Mouse (Mus musculus): ENCODE results near the gene Tcap.

Tcap gene

DNA sequence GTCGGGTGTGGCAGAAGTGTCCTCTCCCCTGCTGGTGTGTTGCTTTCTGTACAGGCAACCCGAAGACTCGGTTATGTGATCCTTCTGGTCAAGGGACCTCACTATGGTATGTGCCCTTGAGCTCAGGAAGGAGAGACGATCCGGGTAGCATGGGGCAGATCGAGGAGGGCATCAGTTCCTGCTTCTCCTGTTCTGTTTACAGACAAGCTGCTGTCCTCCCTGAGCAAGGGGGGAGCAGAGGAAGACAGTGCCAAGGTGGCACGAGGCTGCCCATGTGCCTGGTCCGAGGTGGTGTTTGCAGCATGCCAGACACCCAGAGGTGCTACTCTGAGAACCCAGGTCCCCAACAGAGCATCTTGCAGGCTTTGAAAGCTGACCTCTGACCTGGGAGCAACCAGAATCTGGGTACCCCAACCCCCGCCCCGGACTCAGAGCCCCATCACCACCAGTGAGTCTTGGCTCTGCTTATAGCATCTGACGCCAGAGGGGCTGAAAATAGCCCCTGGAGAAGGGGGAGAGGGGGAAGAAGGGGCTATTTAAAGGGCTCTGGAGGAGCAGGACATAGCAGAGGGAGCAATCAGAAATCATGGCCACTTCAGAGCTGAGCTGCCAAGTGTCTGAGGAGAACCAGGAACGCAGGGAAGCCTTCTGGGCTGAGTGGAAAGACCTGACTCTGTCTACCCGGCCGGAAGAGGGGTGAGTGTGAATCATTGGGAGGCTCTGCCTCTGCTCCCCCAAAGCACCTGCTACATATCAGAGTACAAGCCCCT is at the start of gene Tcap:
Gene Tcap, plus strand, starts transcription at position 551 of the 770 bp plus-strand sequence.
- no peak for DNase-seq (ENCODE audit: extremely low spot score)

DNA sequence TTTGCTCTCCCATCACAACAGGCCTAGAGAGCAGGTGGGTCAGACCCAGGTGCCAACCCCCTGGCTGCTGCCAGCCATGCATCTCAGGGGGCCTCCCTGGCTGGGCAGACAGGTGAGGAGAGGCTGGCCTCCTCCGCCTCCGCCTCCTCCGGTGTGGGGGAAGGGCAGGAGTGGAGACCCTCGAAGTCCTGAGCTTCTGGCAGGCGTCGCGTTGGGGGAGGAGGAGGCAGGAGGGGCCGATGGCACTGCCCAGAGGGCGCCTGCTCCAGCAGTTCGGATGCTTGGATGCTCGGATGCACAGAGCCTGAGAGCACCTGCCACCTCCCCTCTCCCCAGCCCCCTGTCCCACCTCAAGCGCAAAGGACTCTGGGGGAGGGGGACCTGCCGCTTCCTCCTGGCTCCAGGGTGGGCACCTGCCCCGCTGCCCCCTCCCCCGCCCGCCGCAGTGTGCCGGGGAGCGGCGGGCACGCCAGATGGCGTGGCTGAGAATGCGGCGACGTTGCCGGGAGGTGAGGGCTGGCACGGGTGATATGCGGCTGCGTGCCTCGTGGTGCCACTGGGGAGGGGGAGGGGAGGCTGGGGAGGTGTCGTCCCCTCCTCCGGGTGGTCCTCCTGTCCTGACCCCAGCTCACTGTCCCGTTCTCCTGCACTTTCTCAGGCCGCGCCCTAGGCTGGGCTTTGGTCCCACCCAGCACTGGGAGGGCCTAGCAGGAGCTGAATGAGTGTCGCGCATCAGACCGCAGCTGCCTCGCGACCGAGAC is 49.5 kb upstream of the Tcap start:
- DNase-seq (ENCODE audit: extremely low spot score) = no peak

GRCm38 (mm10) chr11:98335250-98335649 is 48.4 kb upstream of the Tcap start:
- DNase-seq (ENCODE audit: extremely low spot score) = no peak

- DNase-seq (ENCODE audit: extremely low spot score) = no peak
These were observed 47.1 kb upstream of the Tcap start for GRCm38 (mm10) chr11:98336245-98337107.

- no peak for DNase-seq (ENCODE audit: extremely low spot score)
These were observed 45.1 kb upstream of the Tcap start for GRCm38 (mm10) chr11:98338507-98338961.

- DNase-seq (ENCODE audit: extremely low spot score) = no peak
These were observed 44.5 kb upstream of the Tcap start for GRCm38 (mm10) chr11:98339071-98339501.

DNA sequence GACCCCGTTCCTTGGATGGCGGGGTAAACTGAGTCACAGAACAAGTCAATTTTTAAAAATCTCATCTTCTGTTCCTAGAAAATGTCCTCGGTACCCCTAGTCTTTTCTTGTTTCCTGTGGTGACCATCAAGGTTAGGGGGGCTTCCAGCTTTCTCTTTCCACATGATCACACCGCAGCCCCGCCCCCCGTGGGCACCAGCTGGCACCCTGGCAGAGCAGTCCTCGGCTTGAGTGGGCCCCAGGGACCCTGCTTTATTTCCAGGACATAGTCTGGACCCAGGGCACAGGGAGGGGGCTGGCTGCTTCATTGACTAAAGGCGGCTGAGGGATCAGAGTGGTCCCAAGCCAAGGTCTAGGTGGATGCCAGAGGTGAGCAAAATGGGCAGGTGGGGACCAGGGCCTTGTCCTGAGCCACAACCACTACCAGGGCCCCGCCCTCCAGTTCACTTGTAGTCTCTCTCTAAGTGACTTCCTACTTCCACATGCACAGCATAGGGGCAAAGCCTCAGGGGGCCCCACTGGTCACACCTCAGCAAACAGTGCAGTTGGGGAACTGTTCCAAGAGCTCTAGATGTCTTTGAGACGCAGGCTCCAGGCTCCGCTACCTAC is 43.8 kb upstream of the Tcap start:
- no peak for DNase-seq (ENCODE audit: extremely low spot score)

- DNase-seq (ENCODE audit: extremely low spot score) = no peak
These were observed 43.0 kb upstream of the Tcap start for GRCm38 (mm10) chr11:98340597-98340996.

- no peak for DNase-seq (ENCODE audit: extremely low spot score)
These were observed 42.4 kb upstream of the Tcap start for GRCm38 (mm10) chr11:98341174-98341573.

DNA sequence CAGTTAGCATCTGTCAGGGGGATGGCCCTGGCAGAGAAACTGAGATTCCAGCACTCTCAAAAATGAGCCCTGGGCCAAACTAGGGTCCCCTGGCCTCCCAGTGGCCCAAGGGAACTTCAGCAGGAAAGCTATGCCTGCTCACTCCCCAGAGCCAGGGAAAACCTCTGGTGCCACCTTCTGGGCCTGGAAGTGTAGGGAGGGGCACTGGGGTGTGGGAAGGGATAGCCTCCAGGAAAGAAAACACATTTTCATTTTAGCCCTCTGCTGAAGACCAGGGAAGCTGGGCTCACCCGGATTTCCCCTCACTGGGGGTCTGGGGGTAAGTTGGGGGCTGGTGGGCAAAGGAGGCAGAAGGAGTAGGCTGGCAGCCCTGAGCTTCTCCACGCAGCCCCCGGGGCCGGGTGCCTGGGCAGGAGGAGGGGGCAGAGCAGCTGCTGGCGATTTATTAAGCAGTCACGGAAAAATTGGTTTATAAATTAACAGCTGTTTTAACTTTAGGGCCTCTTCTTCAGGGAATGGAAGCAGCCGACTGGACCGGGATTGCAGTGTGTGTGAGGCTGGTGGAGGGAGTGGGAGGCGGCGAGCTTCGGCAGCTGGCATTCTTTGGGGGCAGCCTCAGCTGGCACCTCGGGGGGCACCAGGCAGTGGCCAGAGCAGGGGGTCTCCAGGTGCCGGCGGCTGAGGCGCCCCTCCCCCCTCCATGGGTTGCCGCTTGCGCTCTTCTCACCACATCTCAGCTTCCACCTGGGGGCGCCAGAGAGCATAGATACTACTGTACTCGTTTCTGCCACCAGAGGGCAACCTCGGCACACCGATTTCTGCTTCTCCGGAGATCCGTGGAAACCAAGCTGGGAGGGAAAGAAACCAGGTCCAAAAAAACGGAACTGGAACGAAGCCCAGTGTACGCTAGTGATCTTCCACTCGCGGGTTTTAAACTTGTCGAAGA is 41.3 kb upstream of the Tcap start:
- DNase-seq (ENCODE audit: extremely low spot score) = peak; percentile 93

DNA sequence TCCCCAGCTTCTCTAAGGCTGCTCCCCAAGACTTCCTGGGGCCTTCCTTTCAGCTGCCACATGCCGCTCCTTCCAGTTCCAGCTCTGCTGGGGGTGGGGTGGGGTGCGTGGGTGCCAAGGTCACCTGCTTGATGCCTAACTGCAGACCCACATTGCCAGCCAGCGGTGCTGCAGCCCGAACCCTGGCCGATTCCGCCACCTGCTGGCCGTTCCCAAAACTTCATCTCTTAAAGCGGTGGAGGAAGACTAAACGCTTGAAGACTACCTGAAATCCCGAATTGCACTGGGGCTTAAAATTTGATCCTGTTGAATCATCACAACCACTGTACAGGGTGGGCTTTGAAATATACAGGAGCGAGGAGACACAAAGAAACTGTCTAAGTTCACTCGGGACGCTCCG is 38.4 kb upstream of the Tcap start:
- peak; percentile 82 for DNase-seq (ENCODE audit: extremely low spot score)

DNA sequence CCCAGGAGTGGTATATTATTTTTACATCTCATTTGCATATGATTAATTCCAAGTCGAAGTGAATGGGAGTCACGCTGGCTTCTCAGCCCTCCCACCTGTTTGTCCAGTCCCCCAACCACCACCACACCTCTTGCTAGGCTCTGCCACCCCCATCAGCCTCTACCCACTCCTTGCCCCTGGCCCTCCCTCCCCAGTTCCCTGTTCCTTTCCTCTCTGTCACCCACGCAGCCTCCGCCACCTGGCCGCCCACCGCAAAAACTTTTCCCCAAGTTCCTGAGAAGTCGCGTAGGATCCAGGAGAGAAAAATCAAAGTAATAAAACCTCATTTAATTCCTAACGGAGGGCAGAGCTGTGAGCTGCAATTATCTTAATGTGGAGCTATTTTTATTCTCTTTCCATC is 37.4 kb upstream of the Tcap start:
- no peak for DNase-seq (ENCODE audit: extremely low spot score)

- DNase-seq (ENCODE audit: extremely low spot score) = no peak
These were observed 36.1 kb upstream of the Tcap start for GRCm38 (mm10) chr11:98347385-98348082.

- no peak for DNase-seq (ENCODE audit: extremely low spot score)
These were observed 35.3 kb upstream of the Tcap start, which contains the start of gene Ppp1r1b for GRCm38 (mm10) chr11:98348083-98348961. Gene Ppp1r1b (plus strand): TSS chr11:98348404.

- no peak for DNase-seq (ENCODE audit: extremely low spot score)
These were observed 34.3 kb upstream of the Tcap start for GRCm38 (mm10) chr11:98349308-98349707.

DNA sequence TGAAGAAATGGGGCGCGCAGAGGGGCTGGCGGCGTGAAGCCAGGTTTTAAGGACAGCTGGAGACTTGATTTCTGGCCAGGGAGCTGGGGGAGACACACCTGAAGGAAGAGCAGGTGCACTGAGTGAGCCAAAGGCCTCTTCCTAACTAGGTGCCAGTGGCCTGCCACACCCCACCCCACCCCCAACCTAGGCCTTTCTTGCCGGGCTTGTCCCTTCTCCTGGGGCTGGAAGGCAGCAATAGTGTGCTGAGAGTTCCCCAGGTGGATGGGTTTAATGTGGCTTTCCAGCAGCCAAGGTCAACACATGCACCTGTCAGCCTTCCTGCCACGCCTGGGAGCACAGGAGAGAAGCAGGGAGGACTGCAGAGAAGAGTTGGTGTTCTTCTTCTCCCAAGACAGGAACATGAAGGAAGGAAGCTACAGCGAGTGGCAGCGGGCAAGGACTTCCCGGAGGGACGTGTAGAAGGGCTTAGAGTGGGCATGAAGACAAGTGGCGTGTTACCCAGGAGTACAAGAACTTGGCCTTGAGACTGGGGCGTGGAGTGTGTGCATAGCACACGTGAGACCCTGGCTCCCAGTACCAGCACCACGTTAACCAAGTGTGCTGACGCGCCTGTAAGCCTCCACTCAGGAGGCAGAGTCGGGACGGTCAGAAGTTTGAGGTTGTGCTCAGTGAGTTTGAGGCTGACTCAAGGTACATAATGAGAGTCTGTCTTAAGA is 31.2 kb upstream of the Tcap start:
- DNase-seq (ENCODE audit: extremely low spot score) = no peak

DNA sequence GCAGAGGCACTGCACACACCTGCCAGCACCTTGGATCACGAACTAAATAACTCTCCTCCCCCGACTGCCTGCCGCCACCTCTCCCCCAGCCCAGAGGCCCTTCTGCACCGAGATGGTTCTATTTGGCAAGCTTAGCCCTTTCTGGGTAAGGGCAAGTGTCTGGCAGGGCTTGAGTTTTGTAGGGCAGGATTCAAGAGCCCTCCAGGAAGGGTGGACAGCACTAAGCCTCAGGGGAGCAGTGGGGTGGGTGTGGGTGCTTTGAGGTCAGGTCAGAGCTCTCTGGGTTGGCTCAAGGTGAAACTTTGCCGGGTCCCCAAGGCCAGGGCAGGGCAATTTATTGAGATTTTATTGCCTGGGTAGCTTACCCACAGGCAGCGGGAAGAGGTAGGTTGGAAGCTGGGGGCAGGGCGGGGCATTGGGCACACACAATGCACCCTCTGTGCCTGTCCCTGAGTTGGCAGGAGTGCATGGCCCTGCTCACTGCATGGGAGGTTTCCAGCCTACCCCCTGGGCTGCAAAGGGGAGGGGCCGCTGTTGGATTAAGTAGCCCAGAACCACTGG is 29.9 kb upstream of the Tcap start:
- no peak for DNase-seq (ENCODE audit: extremely low spot score)

- no peak for DNase-seq (ENCODE audit: extremely low spot score)
These were observed 29.2 kb upstream of the Tcap start for GRCm38 (mm10) chr11:98354445-98354844.
